Mouse (Mus musculus): ENCODE measurements around the gene Spock1. TPM values are rescaled to one million over a fixed set of nuclear protein-coding genes. Genes with fewer than 3 reads are reported as not detected.

Gene Spock1
- polyA plus RNA-seq (2021; fragmentation: Nextera tagmentation): 89.7 and 93.3 TPM in 2 replicates
- long read RNA-seq, experiment 1, partial matches to known transcripts: 32 of 67 reads
- long read RNA-seq, experiment 1, other reads (novel, unspliced or antisense): 35 of 67 reads
- long read RNA-seq, experiment 2, partial matches to known transcripts: 7 of 13 reads
- long read RNA-seq, experiment 2, other reads (novel, unspliced or antisense): 6 of 13 reads

GRCm38 (mm10) chr13:57908266-57908582, at the start of gene Spock1:
Spock1 (minus strand) TSS chr13:57908332.

Other genes starting within 250 kb of the Spock1 start
- gene Klhl3, start 205.3 kb upstream of the Spock1 start, polyA plus RNA-seq (2021; fragmentation: Nextera tagmentation): 24.1 and 33.0 TPM in 2 replicates
- 10.3 and 16.5 TPM in 2 replicates for gene Hnrnpa0, start 220.2 kb upstream of the Spock1 start, polyA plus RNA-seq (2021; fragmentation: Nextera tagmentation)
- gene Idnk, start 249.3 kb upstream of the Spock1 start, polyA plus RNA-seq (2021; fragmentation: Nextera tagmentation): 59.9 and 67.7 TPM in 2 replicates

All from left cerebral cortex, adult 6 months (tissue).